31 mouse cellular contexts compared by ENCODE assay signal in the genomic region with DNA sequence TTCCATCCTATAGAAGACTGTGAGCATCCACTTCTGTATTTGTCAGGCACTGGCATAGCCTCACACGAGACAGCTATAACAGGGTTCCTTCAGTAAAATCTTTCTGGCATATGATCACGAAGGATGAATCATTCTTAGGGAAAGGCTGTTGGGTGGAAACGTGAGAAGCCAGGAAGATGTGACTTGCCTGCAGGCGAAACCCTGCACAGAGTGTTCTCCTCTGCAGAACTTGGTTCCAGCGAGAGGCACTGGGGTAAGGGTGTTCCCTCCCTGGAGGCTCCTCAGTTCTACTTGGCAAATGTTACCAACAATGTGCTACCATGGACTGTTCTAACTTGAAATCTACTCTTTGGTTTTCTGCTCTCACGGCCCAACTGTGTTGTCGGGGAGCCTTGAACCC.
DNase-seq lines count a peak whose midpoint lies in the region; ATAC-seq lines count a peak whose summit lies in the region.
"Had no signal": no experiment of that assay in that cellular context is flagged by ENCODE, and none has a peak within 500 bp of the region (broad histone marks: within the 10 kb centered on the region; RNA-seq: fewer than 3 reads in every experiment).

No protein-coding gene starts in this region.

- no peaks in the 10 kb centered on the region for H3K27me3 ChIP-seq in forebrain, embryonic 11.5 days (ENCODE audit: control insufficient read depth, insufficient read depth, low read length)
- H3K27me3 ChIP-seq: embryonic facial prominence, embryonic 15.5 days; kidney, embryonic 15.5 days had no signal

- no peaks in the 10 kb centered on the region; the same call in 1 of the 2 replicates for H3K4me1 ChIP-seq in forebrain, embryonic 11.5 days (replicated peaks; ENCODE audit: control insufficient read depth, insufficient read depth, low read length)
- H3K4me1 ChIP-seq: liver, embryonic 12.5 days had no signal

- H3K9me3 ChIP-seq in forebrain, embryonic 11.5 days (ENCODE audit: control insufficient read depth, low read length): no peaks in the 10 kb centered on the region
- H3K9me3 ChIP-seq: embryonic facial prominence, embryonic 10.5 days; embryonic facial prominence, embryonic 15.5 days; heart, embryonic 10.5 days; heart, embryonic 15.5 days; kidney, embryonic 15.5 days; liver, embryonic 12.5 days; midbrain, embryonic 12.5 days; neural tube, embryonic 13.5 days had no signal

- DNase-seq in frontal cortex, postnatal 10 days (ENCODE audit: low spot score in 2 of 2): no peak
- DNase-seq in left cerebral cortex, postnatal 36 days (ENCODE audit: low spot score in 2 of 2): peak; percentile 14 to 18
- DNase-seq in left cerebral cortex, postnatal 10 days (ENCODE audit: extremely low spot score in 1 of 2, low spot score in 2 of 2): no peak
- DNase-seq in fat pad, adult 2 months (ENCODE audit: extremely low read depth, low read depth, low spot score): peak; percentile 74
- no peak for DNase-seq in Muller cell, postnatal 12 days (ENCODE audit: inconsistent ontology term)
- DNase-seq in forebrain, embryonic 11.5 days (ENCODE audit: low spot score): no peak
- DNase-seq: adrenal gland, postnatal 25 days; cerebellum, adult 2 months; cerebellum, postnatal 25 days; heart, adult 11 months; kidney, adult 18-20 months; kidney, postnatal 25 days; left cerebral cortex, postnatal 4 days; liver, postnatal 0 days; lung, postnatal 4 days; right cerebral cortex, postnatal 25 days; spleen, adult 18-20 months; thymus, adult 2 months; thymus, postnatal 36 days had no signal

- no peak overlapping the region for H3K4me3 ChIP-seq in forebrain, embryonic 11.5 days (ENCODE audit: low read depth, low read length)
- H3K4me3 ChIP-seq: embryonic facial prominence, embryonic 10.5 days; embryonic facial prominence, embryonic 15.5 days; heart, embryonic 10.5 days; heart, embryonic 15.5 days; kidney, embryonic 15.5 days; left cerebral cortex, adult 2 months; liver, embryonic 12.5 days; midbrain, embryonic 12.5 days; neural tube, embryonic 13.5 days had no signal

- WGBS in forebrain, embryonic 11.5 days: 88% methylated on average over 7 of the region's 7 CpGs

- intact Hi-C loops in left cerebral cortex, postnatal 36 days (cut with DNase I): no loop called here
- intact Hi-C loops in left cerebral cortex, postnatal 10 days (cut with DNase I): no loop called here

- H3K36me3 ChIP-seq in forebrain, embryonic 11.5 days (ENCODE audit: control insufficient read depth, insufficient read depth, low read length): no peaks in the 10 kb centered on the region
- H3K36me3 ChIP-seq: embryonic facial prominence, embryonic 10.5 days; embryonic facial prominence, embryonic 15.5 days; heart, embryonic 10.5 days; heart, embryonic 15.5 days; kidney, embryonic 15.5 days; liver, embryonic 12.5 days; midbrain, embryonic 12.5 days; neural tube, embryonic 13.5 days had no signal

- no peak overlapping the region for H3K4me2 ChIP-seq in forebrain, embryonic 11.5 days (ENCODE audit: low read depth, low read length, severe bottlenecking)
- H3K4me2 ChIP-seq: embryonic facial prominence, embryonic 15.5 days; heart, embryonic 15.5 days; kidney, embryonic 15.5 days; liver, embryonic 12.5 days; midbrain, embryonic 12.5 days; neural tube, embryonic 13.5 days had no signal

- H3K9ac ChIP-seq in forebrain, embryonic 11.5 days (ENCODE audit: low read length): no peak overlapping the region
- H3K9ac ChIP-seq: embryonic facial prominence, embryonic 15.5 days; heart, embryonic 15.5 days; kidney, embryonic 15.5 days; liver, embryonic 12.5 days; liver, postnatal 0 days; midbrain, embryonic 12.5 days had no signal

- peak; percentile 86 for ATAC-seq in frontal cortex, adult (ENCODE audit: low TSS enrichment)
- ATAC-seq in forebrain, embryonic 11.5 days (replicated peaks; ENCODE audit: low FRiP score): no peak
- ATAC-seq: activated CD4-positive, CD25-positive, alpha-beta regulatory T cell, adult 4 months; liver, embryonic 12.5 days; liver, postnatal 0 days; lung, postnatal 0 days had no signal

- H3K27ac ChIP-seq in forebrain, embryonic 11.5 days (ENCODE audit: low read depth, low read length): no peak overlapping the region
- H3K27ac ChIP-seq: embryonic facial prominence, embryonic 10.5 days; embryonic facial prominence, embryonic 15.5 days; heart, embryonic 10.5 days; heart, embryonic 15.5 days; kidney, embryonic 15.5 days; left cerebral cortex, adult 2 months; liver, embryonic 12.5 days; midbrain, embryonic 12.5 days; neural tube, embryonic 13.5 days had no signal

Comparison
In these comparisons a context has a peak if more than half of its experiments do, and no peak if none do; other contexts are left out.
1. DNase-seq: peak in left cerebral cortex, postnatal 36 days (2 of 2) and fat pad, adult 2 months (single experiment); none in frontal cortex, postnatal 10 days (0 of 2), left cerebral cortex, postnatal 10 days (0 of 2), Muller cell, postnatal 12 days (single experiment) and forebrain, embryonic 11.5 days (single experiment).